Mouse (Mus musculus) heart, embryonic 11.5 days (tissue): ENCODE data around the gene Lrrc47. TPM values are rescaled to one million over a fixed set of nuclear protein-coding genes. Genes with fewer than 3 reads are reported as not detected.

Source experiments
- ATAC-seq: fragments of 200-750 bp; cut with Nextera tagmentation; replicated peaks from 2 replicates; pipeline ENCODE4 v1.8.0; 2017; ENCODE audit warnings: moderate library complexity; ENCODE audit not compliant: insufficient number of reproducible peaks, low FRiP score, low TSS enrichment
- H3K27ac ChIP-seq: fragments of 300-500 bp; sonication (generic); 2 replicates; pipeline ENCODE4 v1.5.1; 2014; ENCODE audit warnings: mild to moderate bottlenecking, low read depth, low read length
- H3K27me3 ChIP-seq: fragments of 300-500 bp; sonication (generic); 2 replicates; pipeline ENCODE4 v1.6.1; 2014; ENCODE audit warnings: mild to moderate bottlenecking, low read length, mixed read lengths; ENCODE audit not compliant: control insufficient read depth, insufficient read depth
- H3K36me3 ChIP-seq: fragments of 300-500 bp; sonication (generic); 2 replicates; pipeline ENCODE4 v1.6.1; 2014; ENCODE audit warnings: mild to moderate bottlenecking, low read length, moderate library complexity, mixed read lengths; ENCODE audit not compliant: control insufficient read depth, insufficient read depth
- H3K4me1 ChIP-seq: fragments of 300-500 bp; sonication (generic); 2 replicates; pipeline ENCODE4 v1.6.1; 2014; ENCODE audit warnings: low read length; ENCODE audit not compliant: control insufficient read depth, insufficient read depth
- H3K4me2 ChIP-seq: fragments of 300-500 bp; sonication (generic); 2 replicates; pipeline ENCODE4 v1.6.1; 2014; ENCODE audit warnings: mild to moderate bottlenecking, moderate library complexity
- H3K4me3 ChIP-seq: fragments of 300-500 bp; sonication (generic); 2 replicates; pipeline ENCODE4 v1.5.1; 2014; ENCODE audit warnings: low read depth, low read length
- H3K9ac ChIP-seq: fragments of 300-500 bp; sonication (generic); 2 replicates; pipeline ENCODE4 v1.6.1; 2014; ENCODE audit warnings: mild to moderate bottlenecking, low read depth, low read length, moderate library complexity
- H3K9me3 ChIP-seq: fragments of 300-500 bp; sonication (generic); replicated peaks from 2 replicates; pipeline ENCODE4 v1.6.1; 2016; ENCODE audit warnings: low read length; ENCODE audit not compliant: control insufficient read depth
- WGBS: fragments of 180-500 bp; shearing (Covaris S2); extraction: QIAGEN DNeasy Blood & Tissue Kit; methylation state at CpG from one replicate; pipeline ENCODE4 v1.1.7; 2014; ENCODE audit not compliant: insufficient replicate concordance; 5-methylcytosine and 5-hydroxymethylcytosine counted together
- polyA plus RNA-seq: library from polyadenylated mRNA; unstranded; fragments of >200 nt; fragmentation: Nextera tagmentation; extraction: Ambion mirVana; gene quantifications from 2 replicates; pipeline ENCODE4 v1.2.1, GENCODE M21; 2014

The Lrrc47 gene
- 13.4 and 14.7 TPM in 2 replicates for polyA plus RNA-seq

DNA sequence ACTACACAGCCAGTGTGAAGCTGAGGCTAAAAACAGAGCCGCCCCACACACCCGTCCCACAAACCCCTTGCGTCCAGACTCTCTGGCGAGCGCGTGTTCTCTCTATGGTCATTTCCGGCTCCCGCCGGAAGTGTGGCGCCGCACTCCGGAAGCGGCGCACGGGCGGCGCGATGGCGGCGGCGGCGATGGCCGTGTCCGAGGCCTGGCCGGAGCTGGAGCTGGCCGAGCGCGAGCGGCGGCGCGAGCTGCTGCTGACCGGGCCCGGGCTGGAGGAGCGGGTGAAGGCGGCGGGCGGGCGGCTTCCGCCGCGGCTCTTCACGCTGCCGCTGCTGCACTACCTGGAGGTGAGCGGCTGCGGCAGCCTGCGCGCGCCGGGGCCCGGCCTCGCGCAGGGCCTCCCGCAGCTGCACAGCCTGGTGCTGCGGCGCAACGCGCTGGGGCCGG, at the start of gene Lrrc47:
Gene Lrrc47, plus strand, starts transcription at position 86 of the 444 bp plus-strand sequence.
- no peaks in the 10 kb centered on the region for H3K9me3 ChIP-seq
- H3K9ac ChIP-seq, result peak within 1 kb of the TSS; percentile 93
- WGBS, result under 1% methylated on average over 50 of the region's 59 CpGs
- peaks cover 13% of the 10 kb centered on the region for H3K4me1 ChIP-seq
- H3K4me2 ChIP-seq, result peak within 1 kb of the TSS; percentile 89
- peak within 1 kb of the TSS; percentile 68 for H3K27ac ChIP-seq
- no peaks in the 10 kb centered on the region for H3K27me3 ChIP-seq
- peak within 1 kb of the TSS; percentile 100 for H3K4me3 ChIP-seq
- peaks cover 14% of the 10 kb centered on the region for H3K36me3 ChIP-seq
- peak; percentile 89 for ATAC-seq

DNA sequence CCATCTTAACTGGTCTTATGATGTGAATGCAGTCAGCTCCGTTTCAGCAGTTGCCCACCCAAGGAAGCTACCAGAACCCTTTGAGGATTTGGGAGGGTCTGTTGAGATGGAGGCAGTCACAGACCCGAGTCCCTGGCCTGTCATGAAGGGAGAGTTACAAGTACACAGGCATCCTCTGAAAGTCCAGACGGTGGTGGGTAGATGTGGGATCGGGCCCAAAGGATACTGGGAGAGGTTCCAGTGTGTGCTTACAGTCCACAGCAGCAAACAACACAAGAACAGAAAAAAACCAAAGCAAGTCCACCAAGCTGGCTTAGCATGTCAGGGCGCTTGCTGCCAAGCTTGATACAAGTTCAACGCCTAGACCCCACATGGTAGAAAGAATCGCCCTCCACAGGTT, 48.9 kb upstream of the Lrrc47 start:
- no peak overlapping the region for H3K4me2 ChIP-seq
- H3K36me3 ChIP-seq, result peaks cover 10% of the 10 kb centered on the region
- no peak overlapping the region for H3K9ac ChIP-seq
- no peaks in the 10 kb centered on the region for H3K27me3 ChIP-seq
- 80% methylated on average over 7 of the region's 7 CpGs for WGBS
- H3K4me3 ChIP-seq, result no peak overlapping the region
- ATAC-seq, result no peak
- H3K4me1 ChIP-seq, result peaks cover 10% of the 10 kb centered on the region; the same call in 1 of the 2 replicates
- H3K27ac ChIP-seq, result no peak overlapping the region
- H3K9me3 ChIP-seq, result no peaks in the 10 kb centered on the region

DNA sequence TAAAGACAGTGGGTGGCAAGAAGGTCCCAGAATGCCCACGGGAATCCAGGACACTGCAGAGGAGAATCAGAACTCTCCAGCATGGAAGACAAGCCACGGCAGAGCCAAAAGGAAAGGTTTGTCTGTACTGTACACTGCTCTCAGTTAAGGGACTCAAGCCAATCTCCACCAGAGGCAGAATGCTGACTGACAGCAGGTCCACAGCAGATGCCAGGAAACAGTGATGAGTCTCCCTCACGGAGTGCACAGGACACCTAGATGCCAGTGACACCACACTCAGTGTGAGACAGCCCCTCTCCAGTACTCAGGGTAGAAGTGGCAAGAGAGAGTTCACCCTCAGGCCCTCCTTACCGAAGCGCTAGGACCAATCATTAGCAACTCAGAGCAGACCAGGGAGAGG, 44.9 kb upstream of the Lrrc47 start:
- Histone ChIP-seq H3K36me3 (peaks cover 9% of the 10 kb centered on the region), H3K27ac (no peak overlapping the region), H3K4me1 (no peaks in the 10 kb centered on the region), H3K27me3 (no peaks in the 10 kb centered on the region), H3K9me3 (no peaks in the 10 kb centered on the region), H3K9ac (no peak overlapping the region), H3K4me3 (no peak overlapping the region), H3K4me2 (no peak overlapping the region)
- WGBS, result 82% methylated on average over 5 of the region's 5 CpGs
- ATAC-seq, result no peak

DNA sequence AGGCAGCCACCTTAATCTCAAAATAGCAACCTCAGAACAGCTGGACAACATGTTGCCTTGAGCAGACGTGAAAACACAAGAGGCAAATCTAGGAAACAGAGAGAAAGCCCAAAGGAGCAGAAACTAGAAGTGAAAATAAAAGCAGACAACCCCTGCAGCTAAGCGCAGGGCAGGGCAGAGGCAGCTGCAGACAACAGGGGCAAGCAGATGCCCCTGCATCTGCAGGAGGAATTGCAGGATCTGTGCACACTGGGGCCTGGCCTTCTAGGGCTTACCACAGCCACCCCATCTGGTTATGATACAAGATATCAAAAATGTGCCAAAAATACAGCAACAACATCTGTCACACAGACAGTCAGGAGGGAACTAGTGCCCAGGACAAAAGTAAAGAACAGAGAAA, 44.0 kb upstream of the Lrrc47 start:
- no peak overlapping the region for H3K4me3 ChIP-seq
- no peaks in the 10 kb centered on the region for H3K27me3 ChIP-seq
- peaks cover 3% of the 10 kb centered on the region; the same call in 1 of the 2 replicates for H3K36me3 ChIP-seq
- no peak overlapping the region for H3K27ac ChIP-seq
- 79% methylated on average over 2 of the region's 2 CpGs for WGBS
- ATAC-seq, result no peak
- H3K9ac ChIP-seq, result no peak overlapping the region
- no peak overlapping the region for H3K4me2 ChIP-seq
- H3K9me3 ChIP-seq, result no peaks in the 10 kb centered on the region
- H3K4me1 ChIP-seq, result no peaks in the 10 kb centered on the region

DNA sequence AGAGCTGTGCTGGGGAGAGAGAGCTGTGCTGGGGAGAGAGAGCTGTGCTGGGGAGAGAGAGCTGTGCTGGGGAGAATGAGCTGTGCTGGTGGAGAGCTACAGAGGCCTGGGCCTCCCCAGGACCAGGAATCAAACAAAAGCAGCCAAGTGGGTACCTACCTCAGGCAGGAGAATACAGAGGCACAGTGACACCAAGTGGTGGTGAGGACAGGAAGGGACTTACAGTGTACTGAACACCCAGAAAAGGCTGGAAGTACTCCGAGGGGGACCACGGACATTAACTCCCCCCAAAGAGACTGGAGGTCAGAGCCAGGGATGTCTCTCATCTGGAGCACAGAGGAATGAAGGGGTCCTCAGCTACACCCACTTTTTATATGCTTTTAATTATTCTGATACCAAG, 43.5 kb upstream of the Lrrc47 start:
- H3K27ac ChIP-seq, result no peak overlapping the region
- peaks cover 3% of the 10 kb centered on the region; the same call in 1 of the 2 replicates for H3K36me3 ChIP-seq

DNA sequence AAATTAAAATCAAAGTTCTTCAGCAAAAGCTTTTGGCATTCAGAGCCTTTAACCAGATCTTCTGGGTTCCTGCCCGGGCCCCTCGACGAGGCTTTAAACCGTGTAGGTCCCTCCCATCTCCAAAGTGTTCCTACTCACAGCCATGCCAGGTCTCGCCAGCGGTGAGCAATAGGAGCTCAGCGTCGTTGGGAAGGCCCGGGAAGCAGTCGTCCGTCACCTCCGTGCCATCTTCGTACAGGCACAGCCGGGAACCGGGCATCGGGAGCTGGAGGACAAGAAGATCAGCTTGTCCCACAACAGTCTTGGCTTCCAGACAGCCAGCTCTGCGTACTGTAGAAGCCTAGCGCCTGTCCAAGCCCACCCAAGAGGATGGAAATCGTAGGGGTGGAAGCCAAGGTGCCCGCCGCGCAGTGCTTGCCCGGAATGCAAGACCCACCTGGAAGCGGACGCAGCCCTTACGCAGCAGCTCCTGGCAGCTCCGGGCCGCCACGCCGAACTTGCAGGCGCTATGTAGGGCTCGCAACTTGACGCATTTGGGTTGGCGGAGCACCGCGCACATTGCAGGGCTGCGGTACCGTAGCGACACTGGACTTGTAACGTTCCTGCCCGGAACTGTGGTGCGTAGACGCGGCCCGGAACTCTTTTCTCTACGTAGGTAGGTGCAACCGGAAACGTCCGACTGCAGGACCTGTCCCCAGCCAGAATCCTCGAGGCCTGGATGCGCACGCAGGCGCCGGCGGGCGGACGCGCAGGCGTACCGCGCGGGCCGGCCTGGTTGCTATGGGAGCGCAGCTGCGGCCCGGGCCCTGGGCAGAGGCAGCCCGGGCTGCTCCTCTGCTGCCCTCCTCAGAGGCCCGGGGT, 36.9 kb upstream of the Lrrc47 start, which contains the start of the genes Dffb and Cep104:
Gene Dffb, minus strand, starts transcription at position 696 of the 861 bp plus-strand sequence.
Gene Cep104, plus strand, starts transcription at position 764 of the 861 bp plus-strand sequence.
- no peak within 1 kb of the TSS; the same call in 1 of the 2 replicates for H3K27ac ChIP-seq
- 1% methylated on average over 68 of the region's 68 CpGs for WGBS
- H3K4me2 ChIP-seq, result peak within 1 kb of the TSS; percentile 96

More for the DNA sequence above, 43.5 kb upstream of the Lrrc47 start:
- Histone ChIP-seq H3K4me3 (no peak overlapping the region), H3K9me3 (no peaks in the 10 kb centered on the region), H3K4me2 (no peak overlapping the region), H3K9ac (no peak overlapping the region), H3K4me1 (no peaks in the 10 kb centered on the region), H3K27me3 (no peaks in the 10 kb centered on the region)
- 86% methylated on average over 2 of the region's 2 CpGs for WGBS
- no peak for ATAC-seq

DNA sequence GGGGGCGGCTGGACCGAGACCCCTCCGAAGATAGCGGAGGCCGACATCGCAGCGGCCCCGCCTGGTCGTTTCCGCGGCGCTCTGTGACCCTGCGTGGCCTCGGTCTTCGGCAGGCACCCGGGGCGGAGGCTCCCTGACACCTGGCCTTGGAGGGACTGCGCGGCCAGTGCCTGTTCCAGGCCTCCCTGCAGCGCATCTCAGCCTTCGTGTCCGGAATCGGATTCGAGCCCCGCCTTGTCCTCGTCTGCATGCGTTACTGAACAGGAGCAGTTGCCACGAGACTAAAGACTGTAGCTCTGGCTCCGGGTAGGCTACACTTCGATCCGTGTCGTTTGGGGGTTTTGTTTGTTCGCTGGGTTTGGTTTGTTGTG, 36.3 kb upstream of the Lrrc47 start:
- Histone ChIP-seq H3K27ac (no peak overlapping the region), H3K4me1 (peaks cover 4% of the 10 kb centered on the region), H3K9ac (peak overlapping the region; percentile 90), H3K9me3 (no peaks in the 10 kb centered on the region), H3K4me3 (peak overlapping the region; percentile 84), H3K36me3 (peaks cover 4% of the 10 kb centered on the region), H3K27me3 (no peaks in the 10 kb centered on the region), H3K4me2 (peak overlapping the region; percentile 96)
- 1% methylated on average over 33 of the region's 33 CpGs for WGBS
- peak; percentile 78 for ATAC-seq

More for the DNA sequence above, 36.9 kb upstream of the Lrrc47 start, which contains the start of the genes Dffb and Cep104:
- H3K9me3 ChIP-seq, result no peaks in the 10 kb centered on the region
- peaks cover 4% of the 10 kb centered on the region for H3K4me1 ChIP-seq
- H3K4me3 ChIP-seq, result peak within 1 kb of the TSS; percentile 84
- H3K36me3 ChIP-seq, result peaks cover 6% of the 10 kb centered on the region
- H3K9ac ChIP-seq, result peak within 1 kb of the TSS; percentile 90
- ATAC-seq, result peak; percentile 91
- no peaks in the 10 kb centered on the region for H3K27me3 ChIP-seq

DNA sequence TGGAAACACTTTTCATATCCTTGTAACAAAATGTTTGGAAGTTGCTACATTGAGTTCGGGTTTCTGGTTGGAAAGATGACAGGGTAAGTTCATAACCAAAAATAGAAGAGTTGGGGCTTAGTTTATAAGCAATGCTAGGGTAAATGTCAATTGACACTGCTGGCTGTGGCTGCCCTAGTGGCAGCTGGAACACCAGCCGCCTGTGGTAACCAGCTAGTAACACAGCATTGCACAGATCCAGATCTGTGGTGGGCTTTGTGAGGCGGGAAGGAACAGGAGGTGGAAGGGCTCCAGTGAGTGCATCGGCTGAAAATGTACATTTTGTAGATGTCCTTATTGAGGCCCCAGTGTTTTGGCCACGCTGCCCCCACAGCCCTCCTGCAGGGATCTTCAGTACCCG, 35.8 kb upstream of the Lrrc47 start:
- Histone ChIP-seq H3K4me1 (peaks cover 4% of the 10 kb centered on the region), H3K27ac (no peak overlapping the region)
- 43% methylated on average over 6 of the region's 6 CpGs for WGBS

More for the DNA sequence above, 35.8 kb upstream of the Lrrc47 start:
- H3K4me2 ChIP-seq, result peak overlapping the region; percentile 96
- peaks cover 4% of the 10 kb centered on the region for H3K36me3 ChIP-seq
- peak overlapping the region; percentile 65; the same call in 1 of the 2 replicates for H3K9ac ChIP-seq
- ATAC-seq, result no peak
- H3K9me3 ChIP-seq, result no peaks in the 10 kb centered on the region
- peak overlapping the region; percentile 84 for H3K4me3 ChIP-seq
- H3K27me3 ChIP-seq, result no peaks in the 10 kb centered on the region
